Mouse (Mus musculus) ES-E14 (cell line): ENCODE data around the gene Fadd. TPM values are rescaled to one million over a fixed set of nuclear protein-coding genes. Genes with fewer than 3 reads are reported as not detected.

Source experiments
- DNase-seq: peaks from one replicate; pipeline ENCODE4 v3.0.0-alpha.2; 2013; ENCODE audit warnings: low read depth, low spot score
- H3K27ac ChIP-seq: 2 replicates; pipeline ENCODE4 v1.5.1; 2012; ENCODE audit warnings: low read depth, mild to moderate bottlenecking, low read length, moderate library complexity, mixed read lengths; ENCODE audit not compliant: poor library complexity, insufficient read depth, severe bottlenecking
- H3K36me3 ChIP-seq: 2 replicates; pipeline ENCODE4 v1.6.1; 2012; ENCODE audit warnings: mild to moderate bottlenecking, low read length, moderate library complexity, mixed read lengths; ENCODE audit not compliant: control insufficient read depth, poor library complexity, insufficient read depth, severe bottlenecking
- H3K4me1 ChIP-seq, 2 experiments: fragments of 150-350 bp in 1 of 2; sonication (generic) in 1 of 2; 2 replicates each; pipeline ENCODE4 v1.6.1; 2012; ENCODE audit warnings: low read length in 2 of 2, mild to moderate bottlenecking in 1 of 2, mixed read lengths in 1 of 2; ENCODE audit not compliant: control insufficient read depth in 2 of 2, insufficient read depth in 2 of 2, poor library complexity in 1 of 2
- H3K4me3 ChIP-seq, 2 experiments: fragments of 150-350 bp in 1 of 2; sonication (generic) in 1 of 2; 2 replicates each; pipeline ENCODE4 v1.5.1; 2012; ENCODE audit warnings: low read length in 2 of 2, low read depth in 1 of 2, mild to moderate bottlenecking in 1 of 2, mixed read lengths in 1 of 2; ENCODE audit not compliant: insufficient read depth in 1 of 2, poor library complexity in 1 of 2, severe bottlenecking in 1 of 2
- H3K9ac ChIP-seq: 2 replicates; pipeline ENCODE4 v1.6.1; 2012; ENCODE audit warnings: low read depth, mild to moderate bottlenecking, low read length, mixed read lengths; ENCODE audit not compliant: poor library complexity, insufficient read depth, severe bottlenecking
- H3K9me3 ChIP-seq: fragments of 150-350 bp; sonication (generic); 2 replicates; pipeline ENCODE4 v1.6.1; 2012; ENCODE audit warnings: low read depth, mild to moderate bottlenecking, low read length; ENCODE audit not compliant: control insufficient read depth, insufficient read depth
- CHD2 ChIP-seq: IDR thresholded peaks from 2 replicates; pipeline ENCODE4 v1.6.1; 2014; ENCODE audit warnings: mild to moderate bottlenecking, low read depth, low read length, inconsistent platforms
- HCFC1 ChIP-seq: IDR thresholded peaks from 2 replicates; pipeline ENCODE4 v1.6.1; 2012; ENCODE audit warnings: low read length, inconsistent platforms, borderline replicate concordance; ENCODE audit not compliant: insufficient read depth
- MAFK ChIP-seq: IDR thresholded peaks from 2 replicates; pipeline ENCODE4 v1.6.1; 2014; ENCODE audit warnings: mild to moderate bottlenecking, low read depth, low read length, inconsistent platforms; ENCODE audit not compliant: insufficient read depth
- ZC3H11A ChIP-seq: IDR thresholded peaks from 2 replicates; pipeline ENCODE4 v1.6.1; 2012; ENCODE audit warnings: low read depth, mild to moderate bottlenecking, inconsistent platforms, low read length, borderline replicate concordance
- ZNF384 ChIP-seq: IDR thresholded peaks from 2 replicates; pipeline ENCODE4 v1.6.1; 2012; ENCODE audit warnings: low read depth, low read length, inconsistent platforms
- in situ Hi-C, 2 experiments: fragments of 600-800 bp; cut with MboI; formaldehyde crosslinking; loops; one replicate each; pipeline ENCODE4 v1.15.1; 2025; ENCODE audit warnings: low sequenced_read_pairs in 2 of 2, inconsistent platforms in 1 of 2; ENCODE audit not compliant: unreplicated experiment in 2 of 2
- total RNA-seq: library from RNA; depleted of rRNA; stranded (reverse); fragments of 300-350 nt; gene quantifications from 2 replicates; pipeline ENCODE4 v1.2.3, GENCODE M21; 2012

Fadd gene
- total RNA-seq, 1 experiment, result 2.9 TPM

GRCm38 (mm10) chr7:144549904-144550566 lies 32.2 kb downstream of the Fadd start:
- Histone ChIP-seq H3K36me3 (peaks cover 13% of the 10 kb centered on the region), H3K4me3 (no peak overlapping the region), H3K9me3 (no peaks in the 10 kb centered on the region), H3K4me1 (peaks cover 2 to 5% of the 10 kb centered on the region in 2 experiments; a peak in 3 of 4 replicates), H3K9ac (no peak overlapping the region), H3K27ac (no peak overlapping the region)
- in situ Hi-C loops, result no loop called here
- DNase-seq, result no peak
- no peak for TF ChIP-seq CHD2
- TF ChIP-seq ZC3H11A, result no peak
- no peak for TF ChIP-seq ZNF384
- TF ChIP-seq MAFK, result no peak

- TF ChIP-seq MAFK (no peak), HCFC1 (no peak)
- H3K9me3 ChIP-seq, result no peaks in the 10 kb centered on the region
- no peak overlapping the region for H3K27ac ChIP-seq
- no peak for DNase-seq
- H3K4me3 ChIP-seq, result no peak overlapping the region
- no peaks in the 10 kb centered on the region for H3K4me1 ChIP-seq
- H3K9ac ChIP-seq, result no peak overlapping the region
- in situ Hi-C loops, result no loop called here
- H3K36me3 ChIP-seq, result peaks cover 6% of the 10 kb centered on the region
Measured at GRCm38 (mm10) chr7:144545231-144545630, 37.0 kb downstream of the Fadd start.

GRCm38 (mm10) chr7:144541351-144541750 lies 40.9 kb downstream of the Fadd start:
- no peak for TF ChIP-seq MAFK
- no peak for TF ChIP-seq ZNF384
- TF ChIP-seq CHD2, result no peak
- TF ChIP-seq ZC3H11A, result no peak
- no peak for TF ChIP-seq HCFC1
- no peaks in the 10 kb centered on the region for H3K4me1 ChIP-seq
- no peak for DNase-seq
- H3K9me3 ChIP-seq, result no peaks in the 10 kb centered on the region
- in situ Hi-C loops, result no loop called here
- H3K36me3 ChIP-seq, result peaks cover 4% of the 10 kb centered on the region
- H3K27ac ChIP-seq, result no peak overlapping the region
- H3K9ac ChIP-seq, result no peak overlapping the region
- no peak overlapping the region for H3K4me3 ChIP-seq

GRCm38 (mm10) chr7:144539146-144539545 lies 43.1 kb downstream of the Fadd start:
- in situ Hi-C loops, result no loop called here
- no peak for TF ChIP-seq ZNF384
- no peak for TF ChIP-seq MAFK
- TF ChIP-seq CHD2, result no peak
- no peak for TF ChIP-seq HCFC1
- no peak for TF ChIP-seq ZC3H11A

GRCm38 (mm10) chr7:144538030-144538644 lies 44.1 kb downstream of the Fadd start:
- Histone ChIP-seq H3K4me1 (no peaks in the 10 kb centered on the region), H3K9ac (no peak overlapping the region), H3K4me3 (no peak overlapping the region), H3K36me3 (peaks cover 2% of the 10 kb centered on the region; the same call in 1 of the 2 replicates), H3K27ac (no peak overlapping the region), H3K9me3 (no peaks in the 10 kb centered on the region)
- in situ Hi-C loops, result no loop called here
- no peak for TF ChIP-seq ZNF384
- TF ChIP-seq CHD2, result no peak
- no peak for TF ChIP-seq HCFC1
- no peak for TF ChIP-seq ZC3H11A
- no peak for TF ChIP-seq MAFK
- DNase-seq, result no peak

More at GRCm38 (mm10) chr7:144539146-144539545, 43.1 kb downstream of the Fadd start:
- H3K9ac ChIP-seq, result no peak overlapping the region
- peaks cover 2% of the 10 kb centered on the region for H3K36me3 ChIP-seq
- H3K4me1 ChIP-seq, result no peaks in the 10 kb centered on the region
- H3K27ac ChIP-seq, result no peak overlapping the region
- no peak overlapping the region for H3K4me3 ChIP-seq
- no peaks in the 10 kb centered on the region for H3K9me3 ChIP-seq
- no peak for DNase-seq
